Mouse (Mus musculus) stomach, embryonic 14.5 days (tissue): ENCODE data around the gene Kdm5a. TPM values are rescaled to one million over a fixed set of nuclear protein-coding genes. Genes with fewer than 3 reads are reported as not detected.

ENCODE experiments used
- ATAC-seq: fragments of 200-750 bp; cut with Nextera tagmentation; 2 replicates; pipeline ENCODE4 v1.8.0; 2017; ENCODE audit warnings: low read depth, moderate TSS enrichment; ENCODE audit not compliant: insufficient number of reproducible peaks, insufficient read depth, low FRiP score
- H3K27ac ChIP-seq: fragments of 300-500 bp; sonication (generic); 2 replicates; pipeline ENCODE4 v1.5.1; 2014; ENCODE audit warnings: mild to moderate bottlenecking, low read length, moderate library complexity, mixed read lengths
- H3K27me3 ChIP-seq: fragments of 300-500 bp; sonication (generic); 2 replicates; pipeline ENCODE4 v1.6.1; 2014; ENCODE audit warnings: low read length, control low read depth, mixed read lengths; ENCODE audit not compliant: control insufficient read depth, insufficient read depth
- H3K36me3 ChIP-seq: fragments of 300-500 bp; sonication (generic); 2 replicates; pipeline ENCODE4 v1.6.1; 2014; ENCODE audit warnings: mild to moderate bottlenecking, control low read depth, low read length, moderate library complexity, mixed read lengths; ENCODE audit not compliant: control insufficient read depth, insufficient read depth
- H3K4me1 ChIP-seq: fragments of 300-500 bp; sonication (generic); 2 replicates; pipeline ENCODE4 v1.6.1; 2014; ENCODE audit warnings: low read length, control low read depth, mixed read lengths; ENCODE audit not compliant: control insufficient read depth, insufficient read depth
- H3K4me2 ChIP-seq: fragments of 300-500 bp; sonication (generic); replicated peaks from 2 replicates; pipeline ENCODE4 v1.6.1; 2014; ENCODE audit warnings: low read depth, low read length, control low read depth
- H3K4me3 ChIP-seq: fragments of 300-500 bp; sonication (generic); 2 replicates; pipeline ENCODE4 v1.5.1; 2014; ENCODE audit warnings: low read depth, low read length, control low read depth
- H3K9ac ChIP-seq: fragments of 300-500 bp; sonication (generic); replicated peaks from 2 replicates; pipeline ENCODE4 v1.6.1; 2014; ENCODE audit warnings: low read depth, mild to moderate bottlenecking, control low read depth, low read length, moderate library complexity, mixed read lengths
- H3K9me3 ChIP-seq: fragments of 300-500 bp; sonication (generic); 2 replicates; pipeline ENCODE4 v1.6.1; 2016; ENCODE audit warnings: low read depth, low read length, control low read depth; ENCODE audit not compliant: control insufficient read depth
- WGBS: fragments of 180-500 bp; shearing (Covaris S2); extraction: QIAGEN DNeasy Blood & Tissue Kit; methylation state at CpG from one replicate; pipeline ENCODE4 v1.1.7; 2014; 5-methylcytosine and 5-hydroxymethylcytosine counted together
- polyA plus RNA-seq: library from polyadenylated mRNA; unstranded; fragments of >200 nt; fragmentation: Nextera tagmentation; extraction: Ambion mirVana; gene quantifications from 2 replicates; pipeline ENCODE4 v1.2.1, GENCODE M21; 2014

Gene Kdm5a
- polyA plus RNA-seq, 1 experiment from 2014 or later: 57.4 TPM

- H3K27ac ChIP-seq: no peak overlapping the region
- WGBS: 8% methylated on average over 11 of the region's 11 CpGs
These were observed 100.0 kb downstream of the Kdm5a start for GRCm38 (mm10) chr6:120463884-120464283.

GRCm38 (mm10) chr6:120464406-120464939 is 100.5 kb downstream of the Kdm5a start:
- no peak for ATAC-seq
- WGBS: 42% methylated on average over 9 of the region's 9 CpGs
- Histone ChIP-seq H3K4me2 (peak overlapping the region; percentile 69; the same call in 1 of the 2 replicates), H3K27ac (no peak overlapping the region), H3K36me3 (no peaks in the 10 kb centered on the region), H3K4me1 (peaks cover 13% of the 10 kb centered on the region; the same call in 1 of the 2 replicates), H3K9ac (no peak overlapping the region), H3K4me3 (peak overlapping the region; percentile 61; the same call in 1 of the 2 replicates), H3K9me3 (no peaks in the 10 kb centered on the region), H3K27me3 (peaks cover 8% of the 10 kb centered on the region; the same call in 1 of the 2 replicates)

More at GRCm38 (mm10) chr6:120463884-120464283, 100.0 kb downstream of the Kdm5a start:
- Histone ChIP-seq H3K9ac (no peak overlapping the region), H3K36me3 (no peaks in the 10 kb centered on the region), H3K9me3 (no peaks in the 10 kb centered on the region), H3K4me2 (peak overlapping the region; percentile 69), H3K4me1 (peaks cover 13% of the 10 kb centered on the region; the same call in 1 of the 2 replicates), H3K4me3 (peak overlapping the region; percentile 61), H3K27me3 (peaks cover 8% of the 10 kb centered on the region; the same call in 1 of the 2 replicates)
- no peak for ATAC-seq

GRCm38 (mm10) chr6:120465393-120465792 is 101.5 kb downstream of the Kdm5a start:
- no peak overlapping the region for H3K9ac ChIP-seq
- H3K36me3 ChIP-seq: no peaks in the 10 kb centered on the region
- no peaks in the 10 kb centered on the region for H3K9me3 ChIP-seq
- H3K4me3 ChIP-seq: no peak overlapping the region
- no peak for ATAC-seq
- no peak overlapping the region for H3K4me2 ChIP-seq
- WGBS: 43% methylated on average over 4 of the region's 4 CpGs
- peaks cover 13% of the 10 kb centered on the region; the same call in 1 of the 2 replicates for H3K4me1 ChIP-seq
- H3K27me3 ChIP-seq: peaks cover 8% of the 10 kb centered on the region; the same call in 1 of the 2 replicates
- H3K27ac ChIP-seq: no peak overlapping the region

GRCm38 (mm10) chr6:120466609-120467329 is 102.8 kb downstream of the Kdm5a start:
- peaks cover 13% of the 10 kb centered on the region; the same call in 1 of the 2 replicates for H3K4me1 ChIP-seq
- 79% methylated on average over 10 of the region's 10 CpGs for WGBS
- no peaks in the 10 kb centered on the region for H3K36me3 ChIP-seq
- no peaks in the 10 kb centered on the region for H3K9me3 ChIP-seq
- H3K27ac ChIP-seq: no peak overlapping the region
- no peak for ATAC-seq
- H3K27me3 ChIP-seq: peaks cover 8% of the 10 kb centered on the region; the same call in 1 of the 2 replicates
- no peak overlapping the region for H3K4me3 ChIP-seq
- no peak overlapping the region for H3K9ac ChIP-seq
- H3K4me2 ChIP-seq: no peak overlapping the region

- H3K36me3 ChIP-seq: no peaks in the 10 kb centered on the region
- 93% methylated on average over 4 of the region's 4 CpGs for WGBS
- H3K9me3 ChIP-seq: no peaks in the 10 kb centered on the region
- H3K4me1 ChIP-seq: peaks cover 10% of the 10 kb centered on the region; the same call in 1 of the 2 replicates
- H3K4me2 ChIP-seq: no peak overlapping the region
- no peak overlapping the region for H3K9ac ChIP-seq
- H3K27ac ChIP-seq: no peak overlapping the region
- H3K4me3 ChIP-seq: no peak overlapping the region
- ATAC-seq: no peak
- 0 out of 2 replicates have a peak, but pooled peaks cover 4% of the 10 kb centered on the region for H3K27me3 ChIP-seq
These were observed 104.3 kb downstream of the Kdm5a start for GRCm38 (mm10) chr6:120468259-120468658.

- H3K27me3 ChIP-seq: no peaks in the 10 kb centered on the region
- 64% methylated on average over 3 of the region's 3 CpGs for WGBS
- H3K27ac ChIP-seq: no peak overlapping the region
- H3K9me3 ChIP-seq: no peaks in the 10 kb centered on the region
- no peak overlapping the region for H3K4me2 ChIP-seq
- ATAC-seq: no peak
- no peaks in the 10 kb centered on the region for H3K36me3 ChIP-seq
- H3K4me3 ChIP-seq: no peak overlapping the region
- H3K9ac ChIP-seq: no peak overlapping the region
- peaks cover 3% of the 10 kb centered on the region; the same call in 1 of the 2 replicates for H3K4me1 ChIP-seq
These were observed 105.3 kb downstream of the Kdm5a start for GRCm38 (mm10) chr6:120469268-120469667.

- Histone ChIP-seq H3K9me3 (no peaks in the 10 kb centered on the region), H3K4me1 (no peaks in the 10 kb centered on the region), H3K36me3 (no peaks in the 10 kb centered on the region), H3K9ac (no peak overlapping the region), H3K4me2 (no peak overlapping the region), H3K4me3 (no peak overlapping the region), H3K27ac (no peak overlapping the region), H3K27me3 (no peaks in the 10 kb centered on the region)
- ATAC-seq: no peak
These were observed 105.8 kb downstream of the Kdm5a start for GRCm38 (mm10) chr6:120469770-120470169.

GRCm38 (mm10) chr6:120470666-120471065 is 106.7 kb downstream of the Kdm5a start:
- Histone ChIP-seq H3K27ac (no peak overlapping the region), H3K36me3 (no peaks in the 10 kb centered on the region), H3K9me3 (no peaks in the 10 kb centered on the region), H3K4me3 (no peak overlapping the region), H3K4me1 (no peaks in the 10 kb centered on the region), H3K9ac (no peak overlapping the region), H3K27me3 (no peaks in the 10 kb centered on the region), H3K4me2 (no peak overlapping the region)
- ATAC-seq: no peak
- WGBS: 73% methylated on average over 1 of the region's 1 CpGs
